In the genomic region with DNA sequence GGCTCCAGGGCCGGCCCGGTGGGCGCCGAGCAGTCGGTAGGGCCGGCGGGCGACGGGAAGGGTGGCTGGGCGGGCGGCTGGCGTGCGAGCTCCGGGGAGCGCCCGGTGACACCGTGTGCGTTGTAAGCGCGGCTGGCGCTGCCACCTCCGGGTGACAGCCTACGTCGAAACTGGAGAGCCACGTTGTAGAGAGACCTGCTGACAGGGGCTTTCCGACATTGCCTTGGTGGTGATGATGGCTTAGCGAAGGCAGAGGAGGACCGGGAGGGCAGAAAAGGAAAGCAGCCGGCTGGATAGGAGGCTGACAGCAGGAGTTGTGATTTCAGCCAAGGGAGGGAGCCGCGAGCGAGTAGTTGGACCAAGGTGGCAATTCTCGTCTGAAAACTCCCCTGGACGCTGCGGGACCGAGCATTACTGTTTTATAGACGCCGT, we compare ENCODE assay signal across 8 mouse cellular contexts. TPM values are rescaled to one million over a fixed set of nuclear protein-coding genes. Genes with fewer than 3 reads are reported as not detected.
DNase-seq lines count a peak whose midpoint lies in the region; ATAC-seq and TF ChIP-seq lines count a peak whose summit lies in the region.

No protein-coding gene starts in this region.

- peaks cover 6% of the 10 kb centered on the region for H3K36me3 ChIP-seq in thymus, adult 2 months (ENCODE audit: control insufficient read depth, insufficient read depth, low read length)
- peaks cover 17% of the 10 kb centered on the region for H3K36me3 ChIP-seq in hindbrain, embryonic 10.5 days
- H3K36me3 ChIP-seq in liver, postnatal 0 days (replicated peaks; ENCODE audit: insufficient read depth, low read length): peaks cover 6% of the 10 kb centered on the region; the same call in 1 of the 2 replicates

- H3K4me1 ChIP-seq in thymus, adult 2 months (replicated peaks; ENCODE audit: control insufficient read depth, insufficient read depth, low read length): peaks cover 10% of the 10 kb centered on the region
- peaks cover 22% of the 10 kb centered on the region for H3K4me1 ChIP-seq in hindbrain, embryonic 10.5 days (replicated peaks)
- H3K4me1 ChIP-seq in liver, postnatal 0 days (ENCODE audit: insufficient read depth): peaks cover 17% of the 10 kb centered on the region

- ATAC-seq in liver, postnatal 0 days: peak; percentile 74
- ATAC-seq in neutrophil, adult 5-6 weeks (ENCODE audit: extremely low read depth, insufficient number of reproducible peaks, low FRiP score, poor library complexity, severe bottlenecking): peak; percentile 49

- TF ChIP-seq CTCF in thymus, adult 2 months (IDR thresholded peaks at IDR 0.05; ENCODE audit: borderline replicate concordance, control insufficient read depth, extremely low read depth, insufficient read depth, low read length, poor library complexity): no peak; the same call in 1 of the 2 replicates
- no peak for TF ChIP-seq CTCF in liver, postnatal 0 days (IDR thresholded peaks at IDR 0.05; ENCODE audit: low read depth)

- no peak for TF ChIP-seq POLR2A in thymus, adult 2 months (IDR thresholded peaks at IDR 0.05; ENCODE audit: control insufficient read depth, extremely low read depth, insufficient read depth, low read length, poor library complexity)

- DNase-seq in thymus, adult 2 months: no peak
- no peak for DNase-seq in thymus, postnatal 25 days
- peak; percentile 32 for DNase-seq in embryo, embryonic 11 days
- no peak for DNase-seq in hindbrain, embryonic 10.5 days (ENCODE audit: low spot score)
- no peak for DNase-seq in liver, postnatal 0 days
- no peak for DNase-seq in adrenal gland, adult 18-20 months (ENCODE audit: low spot score in 2 of 2)
- no peak for DNase-seq in cerebellum, adult 11 months

- H3K4me2 ChIP-seq in liver, postnatal 0 days (ENCODE audit: low read depth, low read length): peak overlapping the region; percentile 86

- no peaks in the 10 kb centered on the region for H3K9me3 ChIP-seq in hindbrain, embryonic 10.5 days
- H3K9me3 ChIP-seq in liver, postnatal 0 days (ENCODE audit: low read length): no peaks in the 10 kb centered on the region

- no peak overlapping the region for H3K27ac ChIP-seq in thymus, adult 2 months (ENCODE audit: control insufficient read depth, insufficient read depth, low read length)
- peak overlapping the region; percentile 92 for H3K27ac ChIP-seq in hindbrain, embryonic 10.5 days
- H3K27ac ChIP-seq in liver, postnatal 0 days (ENCODE audit: low read depth): peak overlapping the region; percentile 86

- peak overlapping the region; percentile 86 for H3K9ac ChIP-seq in liver, postnatal 0 days (replicated peaks)

- no peak for TF ChIP-seq EP300 in liver, postnatal 0 days (IDR thresholded peaks at IDR 0.05; ENCODE audit: low read depth)

- H3K27me3 ChIP-seq in thymus, adult 2 months (ENCODE audit: control insufficient read depth, insufficient read depth, low read length): no peaks in the 10 kb centered on the region
- no peaks in the 10 kb centered on the region for H3K27me3 ChIP-seq in hindbrain, embryonic 10.5 days (ENCODE audit: insufficient read depth, poor library complexity, severe bottlenecking)
- no peaks in the 10 kb centered on the region for H3K27me3 ChIP-seq in liver, postnatal 0 days (ENCODE audit: insufficient read depth, low read length)

- H3K4me3 ChIP-seq in thymus, adult 2 months (ENCODE audit: control insufficient read depth, insufficient read depth, low read length): peak overlapping the region; percentile 83
- H3K4me3 ChIP-seq in hindbrain, embryonic 10.5 days: peak overlapping the region; percentile 97
- peak overlapping the region; percentile 84 for H3K4me3 ChIP-seq in liver, postnatal 0 days (ENCODE audit: low read depth, low read length)

- under 1% methylated on average over 38 of the region's 38 CpGs for WGBS in thymus, adult 2 months
- under 1% methylated on average over 38 of the region's 38 CpGs for WGBS in hindbrain, embryonic 10.5 days
- 1% methylated on average over 38 of the region's 38 CpGs for WGBS in liver, postnatal 0 days (ENCODE audit: insufficient replicate concordance)

RNA-seq across cellular contexts. Expression of a gene that starts 0.7 kb away (rescaled TPM):
- polyA plus RNA-seq in thymus, adult 2 months (2012; rRNA removed): 17.4 and 26.8 TPM in 2 replicates
- polyA plus RNA-seq in hindbrain, embryonic 10.5 days (2016; fragmentation: Nextera tagmentation; extraction: Ambion mirVana): 32.0 and 33.7 TPM in 2 replicates
- polyA plus RNA-seq in liver, postnatal 0 days (2015; fragmentation: Nextera tagmentation; extraction: Ambion mirVana): 21.8 and 23.6 TPM in 2 replicates
- total RNA-seq in neutrophil, adult 5-6 weeks (2017): 111 and 147 TPM in 2 replicates
- 10 to 100 TPM; 79.1 to 84.4 TPM for total RNA-seq in adrenal gland, adult 18-20 months (2021)

RNA-seq across cellular contexts. Expression of a gene that starts 14.8 kb away (rescaled TPM):
- polyA plus RNA-seq in thymus, adult 2 months (2012; rRNA removed): 9.3 and 9.5 TPM in 2 replicates
- polyA plus RNA-seq in hindbrain, embryonic 10.5 days (2016; fragmentation: Nextera tagmentation; extraction: Ambion mirVana): 12.0 and 12.1 TPM in 2 replicates
- 4.6 and 5.2 TPM in 2 replicates for polyA plus RNA-seq in liver, postnatal 0 days (2015; fragmentation: Nextera tagmentation; extraction: Ambion mirVana)
- 8.0 and 8.8 TPM in 2 replicates for total RNA-seq in neutrophil, adult 5-6 weeks (2017)
- 1 to 10 TPM; 4.2 to 5.4 TPM for total RNA-seq in adrenal gland, adult 18-20 months (2021)

RNA-seq across cellular contexts. Expression of a gene that starts 22.8 kb away (rescaled TPM):
- polyA plus RNA-seq in thymus, adult 2 months (2012; rRNA removed): 9.8 and 11.1 TPM in 2 replicates
- polyA plus RNA-seq in hindbrain, embryonic 10.5 days (2016; fragmentation: Nextera tagmentation; extraction: Ambion mirVana): 27.6 and 30.6 TPM in 2 replicates
- 5.2 and 6.9 TPM in 2 replicates for polyA plus RNA-seq in liver, postnatal 0 days (2015; fragmentation: Nextera tagmentation; extraction: Ambion mirVana)
- 19.4 and 21.5 TPM in 2 replicates for total RNA-seq in neutrophil, adult 5-6 weeks (2017)
- 10 to 100 TPM; 27.3 to 33.2 TPM for total RNA-seq in adrenal gland, adult 18-20 months (2021)

RNA-seq across cellular contexts. Expression of a gene that starts 40.5 kb away (rescaled TPM):
- polyA plus RNA-seq in thymus, adult 2 months (2012; rRNA removed): 36.1 and 37.7 TPM in 2 replicates
- 488 and 627 TPM in 2 replicates for polyA plus RNA-seq in hindbrain, embryonic 10.5 days (2016; fragmentation: Nextera tagmentation; extraction: Ambion mirVana)
- polyA plus RNA-seq in liver, postnatal 0 days (2015; fragmentation: Nextera tagmentation; extraction: Ambion mirVana): 169 and 170 TPM in 2 replicates
- 182 and 194 TPM in 2 replicates for total RNA-seq in neutrophil, adult 5-6 weeks (2017)
- 100 to 1,000 TPM; 220 to 229 TPM for total RNA-seq in adrenal gland, adult 18-20 months (2021)
